Comparison of ENCODE assay signal across 29 mouse cellular contexts in the genomic region with DNA sequence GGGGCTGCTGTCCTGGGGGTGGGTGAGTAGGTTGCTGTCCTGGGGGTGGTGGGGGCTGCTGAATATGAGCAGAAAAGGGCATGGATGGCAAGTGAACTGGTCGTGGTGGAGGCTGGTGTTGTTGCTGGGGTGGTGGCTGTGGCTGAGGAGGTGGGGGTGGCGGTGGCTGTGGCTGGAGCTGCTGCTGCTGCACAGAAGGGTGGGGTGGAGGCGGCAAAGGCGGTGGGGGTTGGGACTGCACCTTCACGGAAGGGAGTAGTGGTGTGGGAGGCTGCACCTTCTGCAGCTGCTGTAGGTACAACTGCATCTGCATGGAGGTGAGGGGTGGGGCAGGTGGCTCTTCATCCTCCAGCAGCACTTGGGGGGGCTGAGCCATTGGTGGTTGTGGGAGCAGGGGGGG. TPM values are rescaled to one million over a fixed set of nuclear protein-coding genes. Genes with fewer than 3 reads are reported as not detected.
DNase-seq lines count a peak whose midpoint lies in the region; ATAC-seq lines count a peak whose summit lies in the region.
"Had no signal": no experiment of that assay in that cellular context is flagged by ENCODE, and none has a peak within 500 bp of the region (broad histone marks: within the 10 kb centered on the region; RNA-seq: fewer than 3 reads in every experiment).

No protein-coding gene starts in this region.

- no peaks in the 10 kb centered on the region for H3K27me3 ChIP-seq in forebrain, embryonic 10.5 days (ENCODE audit: poor library complexity, severe bottlenecking)
- H3K27me3 ChIP-seq in forebrain, embryonic 13.5 days: no peaks in the 10 kb centered on the region
- H3K27me3 ChIP-seq in midbrain, embryonic 10.5 days (ENCODE audit: low read depth, poor library complexity, severe bottlenecking): no peaks in the 10 kb centered on the region
- H3K27me3 ChIP-seq: embryonic facial prominence, embryonic 13.5 days; heart, embryonic 13.5 days; hindbrain, embryonic 12.5 days; megakaryocyte, embryonic 14.5 days; midbrain, embryonic 15.5 days; neural tube, embryonic 15.5 days had no signal

- H3K9me3 ChIP-seq in forebrain, embryonic 10.5 days: no peaks in the 10 kb centered on the region
- H3K9me3 ChIP-seq in forebrain, embryonic 13.5 days (replicated peaks): no peaks in the 10 kb centered on the region
- H3K9me3 ChIP-seq in midbrain, embryonic 10.5 days (replicated peaks): no peaks in the 10 kb centered on the region
- H3K9me3 ChIP-seq: embryonic facial prominence, embryonic 13.5 days; heart, embryonic 13.5 days; hindbrain, embryonic 12.5 days; megakaryocyte, embryonic 14.5 days; midbrain, embryonic 15.5 days; neural tube, embryonic 15.5 days had no signal

- peaks cover 99% of the 10 kb centered on the region for H3K36me3 ChIP-seq in forebrain, embryonic 10.5 days (replicated peaks)
- H3K36me3 ChIP-seq in forebrain, embryonic 13.5 days (ENCODE audit: poor library complexity, severe bottlenecking): peaks cover 100% of the 10 kb centered on the region
- H3K36me3 ChIP-seq in midbrain, embryonic 10.5 days: peaks cover 100% of the 10 kb centered on the region

- H3K4me3 ChIP-seq in forebrain, embryonic 10.5 days: no peak overlapping the region
- H3K4me3 ChIP-seq in forebrain, embryonic 13.5 days: no peak overlapping the region
- no peak overlapping the region for H3K4me3 ChIP-seq in midbrain, embryonic 10.5 days
- H3K4me3 ChIP-seq: embryonic facial prominence, embryonic 13.5 days; erythroblast, embryonic 14.5 days; heart, embryonic 13.5 days; hindbrain, embryonic 12.5 days; megakaryocyte, embryonic 14.5 days; midbrain, embryonic 15.5 days; neural tube, embryonic 15.5 days had no signal

- no peaks in the 10 kb centered on the region for H3K4me1 ChIP-seq in forebrain, embryonic 10.5 days
- no peaks in the 10 kb centered on the region for H3K4me1 ChIP-seq in forebrain, embryonic 13.5 days
- H3K4me1 ChIP-seq in midbrain, embryonic 10.5 days: no peaks in the 10 kb centered on the region
- H3K4me1 ChIP-seq: embryonic facial prominence, embryonic 13.5 days; hindbrain, embryonic 12.5 days; midbrain, embryonic 15.5 days; neural tube, embryonic 15.5 days had no signal

- no peak for ATAC-seq in forebrain, embryonic 13.5 days
- no peak for ATAC-seq in megakaryocyte progenitor cell, adult 5-6 weeks (replicated peaks; ENCODE audit: poor library complexity)
- ATAC-seq: forebrain, embryonic 14.5 days; inflammation-experienced regulatory T-cells, adult 6 months; midbrain, embryonic 15.5 days had no signal

- no peak overlapping the region for H3K9ac ChIP-seq in forebrain, embryonic 13.5 days
- H3K9ac ChIP-seq: embryonic facial prominence, embryonic 13.5 days; heart, embryonic 13.5 days; hindbrain, embryonic 12.5 days; midbrain, embryonic 15.5 days; neural tube, embryonic 15.5 days had no signal

- no peak for DNase-seq in forebrain, embryonic 10.5 days (ENCODE audit: extremely low spot score, low spot score)
- peak; percentile 38 for DNase-seq in CD4-positive helper T cell, adult 2 months (ENCODE audit: low read depth, low spot score)
- peak; percentile 35 for DNase-seq in brain, adult 2 months (ENCODE audit: low read depth, low spot score)
- peak; percentile 54 to 66 for DNase-seq in thymus, postnatal 10 days (ENCODE audit: low spot score in 2 of 2)
- DNase-seq in midbrain, embryonic 10.5 days (ENCODE audit: low spot score): no peak
- no peak for DNase-seq in cerebellum, adult 9-11 months
- DNase-seq: adrenal gland, postnatal 36 days; cerebellum, adult 18-20 months; cerebellum, postnatal 25 days; gastrocnemius, postnatal 14 days; heart, adult 18-20 months; kidney, adult 18-20 months; lung, adult 18-20 months; lung, postnatal 14 days; right cerebral cortex, adult 18-20 months; right cerebral cortex, postnatal 4 days had no signal

- 86% methylated on average over 5 of the region's 5 CpGs for WGBS in forebrain, embryonic 10.5 days
- 87% methylated on average over 4 of the region's 5 CpGs for WGBS in forebrain, embryonic 13.5 days
- WGBS in midbrain, embryonic 10.5 days: 89% methylated on average over 5 of the region's 5 CpGs

- H3K27ac ChIP-seq in forebrain, embryonic 10.5 days: 0 out of 2 replicates have a peak overlapping the region, but pooled peaks have one; percentile 5
- H3K27ac ChIP-seq in forebrain, embryonic 13.5 days: no peak overlapping the region
- H3K27ac ChIP-seq in midbrain, embryonic 10.5 days (replicated peaks): no peak overlapping the region
- H3K27ac ChIP-seq: embryonic facial prominence, embryonic 13.5 days; heart, embryonic 13.5 days; hindbrain, embryonic 12.5 days; kidney, postnatal 0 days; midbrain, embryonic 15.5 days; neural tube, embryonic 15.5 days had no signal

- no peak overlapping the region for H3K4me2 ChIP-seq in forebrain, embryonic 13.5 days
- H3K4me2 ChIP-seq: embryonic facial prominence, embryonic 13.5 days; heart, embryonic 13.5 days; hindbrain, embryonic 12.5 days; midbrain, embryonic 15.5 days; neural tube, embryonic 15.5 days had no signal

RNA-seq across cellular contexts. Expression of a gene that starts 11.7 kb away (rescaled TPM):
- polyA plus RNA-seq in forebrain, embryonic 10.5 days (2016; fragmentation: Nextera tagmentation; extraction: Ambion mirVana): 0.09 and 0.20 TPM in 2 replicates
- polyA plus RNA-seq in forebrain, embryonic 13.5 days (2015; fragmentation: Nextera tagmentation; extraction: Ambion mirVana): 0.08 and 0.10 TPM in 2 replicates
- 0.20 TPM in 1 of 2 replicates, not detected in the other for total RNA-seq in megakaryocyte progenitor cell, adult 5-6 weeks (2015)
- total RNA-seq in megakaryocyte progenitor cell, adult 5-6 weeks (2017): not detected in 2 replicates
- polyA plus RNA-seq in midbrain, embryonic 10.5 days (2016; fragmentation: Nextera tagmentation; extraction: Ambion mirVana): 0.19 and 0.24 TPM in 2 replicates
- polyA plus RNA-seq: erythroblast, embryonic 14.5 days; forebrain, embryonic 14.5 days; heart, embryonic 13.5 days; limb, embryonic 11.5 days had no signal

RNA-seq across cellular contexts. Expression of a gene that starts 34.4 kb away (rescaled TPM):
- 24.4 and 25.7 TPM in 2 replicates for polyA plus RNA-seq in forebrain, embryonic 10.5 days (2016; fragmentation: Nextera tagmentation; extraction: Ambion mirVana)
- polyA plus RNA-seq in forebrain, embryonic 13.5 days (2015; fragmentation: Nextera tagmentation; extraction: Ambion mirVana): 7.7 and 9.7 TPM in 2 replicates
- 0.02 TPM in 1 of 2 replicates, not detected in the other for total RNA-seq in megakaryocyte progenitor cell, adult 5-6 weeks (2015)
- not detected in 2 replicates for total RNA-seq in megakaryocyte progenitor cell, adult 5-6 weeks (2017)
- 23.4 and 28.2 TPM in 2 replicates for polyA plus RNA-seq in midbrain, embryonic 10.5 days (2016; fragmentation: Nextera tagmentation; extraction: Ambion mirVana)
- polyA plus RNA-seq: erythroblast, embryonic 14.5 days; inflammation-experienced regulatory T-cells, adult 6 months had no signal

Comparison
In these comparisons a context has a peak if more than half of its experiments do, and no peak if none do; other contexts are left out.
1. DNase-seq: peak in CD4-positive helper T cell, adult 2 months (single experiment), brain, adult 2 months (single experiment) and thymus, postnatal 10 days (2 of 2); none in forebrain, embryonic 10.5 days (single experiment), midbrain, embryonic 10.5 days (single experiment) and cerebellum, adult 9-11 months (single experiment).